Mouse (Mus musculus) left cerebral cortex, postnatal 10 days (tissue): ENCODE results near the gene Skap1. TPM values are rescaled to one million over a fixed set of nuclear protein-coding genes. Genes with fewer than 3 reads are reported as not detected.
"Not testable (repeated sequence)": the region's sequence is repeated elsewhere in the genome, so short reads cannot be mapped to it uniquely, and the experiment has no call there.

Source experiments
- DNase-seq, 2 experiments: peaks; one replicate each; pipeline ENCODE4 v3.0.0; 2021 to 2022; ENCODE audit warnings: low spot score in 2 of 2, mixed read lengths in 1 of 2; ENCODE audit errors: extremely low spot score in 1 of 2
- intact Hi-C: fragments of 180-260 bp; cut with DNase I; formaldehyde crosslinking; loops from one replicate; pipeline ENCODE4 v1.15.1; 2025
- total RNA-seq, 2 experiments: library from RNA; stranded (reverse); gene quantifications; 2 replicates each; pipeline ENCODE4 v1.2.3; 2021

The Skap1 gene
- total RNA-seq, 2 experiments from 2014 or later: 1.3 to 1.6 TPM

DNA sequence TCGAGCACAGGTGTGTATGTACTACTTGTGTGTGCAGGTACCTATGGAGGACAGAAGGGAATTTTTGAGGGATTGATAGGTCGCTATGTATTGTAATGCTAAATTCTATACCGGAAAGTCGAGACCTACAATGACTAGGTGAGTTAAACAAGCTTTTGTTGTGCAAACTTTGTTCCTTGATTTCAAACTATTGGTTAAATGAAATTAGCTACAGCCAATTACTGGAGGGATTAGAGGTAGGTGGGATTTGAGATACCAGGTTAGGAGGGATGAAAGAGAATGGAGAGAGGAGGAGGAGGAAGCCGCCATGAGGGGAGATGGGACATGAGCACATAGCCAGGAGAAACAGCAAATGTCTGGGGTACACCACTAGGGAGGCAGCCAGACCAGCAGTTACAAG lies 315.9 kb downstream of the Skap1 start:
- no peak for DNase-seq
- intact Hi-C loops: no loop called here

DNA sequence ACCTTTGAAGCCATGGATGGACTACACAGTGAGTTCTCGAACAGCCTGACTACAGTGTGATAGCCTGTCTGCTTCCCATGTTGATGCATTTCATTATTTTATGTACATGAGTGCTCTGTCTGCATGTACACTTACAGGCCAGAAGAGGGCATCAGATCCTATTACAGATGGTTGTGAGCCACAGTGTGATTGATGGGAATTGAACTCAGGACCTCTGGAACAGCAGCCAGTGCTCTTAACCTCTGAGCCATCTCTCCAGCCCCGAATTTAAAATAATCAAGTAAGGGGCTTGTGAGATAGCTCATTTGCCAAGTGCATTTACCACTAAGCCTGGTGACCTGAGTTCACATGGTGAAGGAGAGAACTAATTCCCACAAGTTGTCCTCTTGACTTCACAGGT lies 317.0 kb downstream of the Skap1 start:
- DNase-seq: no peak
- intact Hi-C loops: no loop called here

DNA sequence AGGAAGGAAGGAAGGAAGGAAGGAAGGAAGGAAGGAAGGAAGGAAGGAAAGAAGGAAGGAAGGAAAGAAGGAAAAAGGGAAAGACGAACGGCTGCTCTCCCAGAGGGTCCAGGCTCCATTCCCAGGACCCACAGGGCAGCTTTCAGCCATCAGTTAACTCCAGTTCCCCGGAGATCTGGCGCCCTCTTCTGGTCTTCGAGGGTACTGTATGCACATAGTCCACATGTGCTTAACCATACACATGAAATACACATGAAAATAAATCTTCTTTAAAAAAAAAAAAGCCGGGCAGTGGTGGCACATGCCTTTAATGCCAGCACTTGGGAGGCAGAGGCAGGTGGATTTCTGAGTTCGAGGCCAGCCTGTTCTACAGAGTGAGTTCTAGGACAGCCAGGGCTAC lies 320.5 kb downstream of the Skap1 start:
- DNase-seq: peak in 1 of 2 experiments; percentile 74
- intact Hi-C loops: not testable (repeated sequence)

DNA sequence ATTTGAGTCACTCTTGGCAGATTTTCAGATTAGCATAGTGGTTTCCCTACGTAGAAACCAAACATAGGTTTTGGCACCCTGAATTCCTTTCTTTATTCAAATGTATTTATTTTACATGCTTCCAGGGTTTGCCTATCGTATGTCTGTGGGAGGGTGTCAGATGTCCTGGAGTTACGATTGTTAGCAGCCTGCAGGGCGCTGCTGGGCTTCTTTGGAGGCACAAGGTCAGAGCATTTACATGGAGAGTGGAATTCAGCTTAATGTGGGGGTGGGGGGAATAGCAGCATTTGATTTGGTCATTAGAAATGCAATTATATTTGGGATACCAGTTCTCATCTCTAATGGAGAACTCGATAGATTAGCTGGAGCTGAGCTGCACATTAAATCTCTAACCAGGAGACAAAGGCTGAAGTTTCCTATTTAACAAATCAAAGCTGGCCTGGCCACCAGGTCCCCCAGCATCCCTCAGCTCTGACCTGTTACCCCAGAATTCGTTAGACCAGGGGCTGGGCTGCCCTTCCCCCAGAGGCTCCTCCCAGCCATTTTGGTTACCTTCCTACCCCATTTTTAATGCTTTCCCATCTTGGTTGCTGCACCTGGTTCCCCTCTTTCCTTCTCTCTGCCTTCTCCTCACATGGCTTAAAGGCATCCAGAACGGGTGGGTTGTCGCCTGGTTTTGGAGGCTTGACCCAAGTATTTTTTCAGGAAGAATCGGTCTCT lies 322.5 kb downstream of the Skap1 start:
- intact Hi-C loops: no loop called here
- no peak for DNase-seq

DNA sequence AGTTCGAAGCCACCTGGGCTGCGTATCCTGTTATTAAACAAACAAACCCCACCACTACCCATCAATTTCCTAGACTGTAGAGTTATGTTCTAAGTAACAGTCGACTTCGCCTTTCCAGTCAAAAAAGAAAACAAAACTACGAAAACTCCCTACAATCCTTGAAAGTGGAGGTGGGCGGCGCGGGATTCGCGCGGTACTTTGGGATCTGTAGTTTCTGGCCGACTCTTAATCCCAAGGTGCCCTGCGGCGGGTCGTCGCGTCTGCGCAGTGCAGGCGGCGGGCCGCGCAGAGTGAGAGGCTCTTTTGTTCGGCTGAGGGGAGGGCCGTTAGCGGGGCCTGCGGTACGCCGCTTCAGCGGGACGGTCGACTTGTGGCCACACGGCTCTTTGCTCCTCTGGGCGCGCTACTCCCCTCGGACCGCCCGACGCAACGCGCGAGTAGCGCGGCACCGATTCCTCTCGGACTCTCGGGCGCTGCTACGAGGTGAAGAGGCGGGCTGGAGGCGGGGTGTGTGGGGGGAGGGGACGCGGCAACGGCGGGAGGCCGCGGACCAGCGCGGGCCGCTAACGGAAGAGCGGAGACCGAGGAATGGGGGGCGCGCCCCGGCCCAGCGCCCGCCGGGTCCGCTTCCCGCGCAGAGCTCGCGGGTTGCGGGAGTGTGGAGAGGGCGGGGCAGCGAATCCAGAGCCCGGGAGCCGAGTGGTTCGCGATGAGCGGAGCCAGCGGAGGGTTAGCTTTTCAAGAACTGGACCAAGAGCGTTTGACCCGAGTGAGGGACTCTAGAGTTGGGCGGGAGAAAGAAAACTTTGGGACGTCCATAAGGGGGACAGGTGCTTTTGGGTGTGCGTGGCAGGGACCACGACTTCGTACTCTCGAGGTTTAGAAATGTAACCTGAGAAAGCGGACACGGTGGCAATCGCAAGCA lies 324.7 kb downstream of the Skap1 start, which contains the start of gene Cbx1:
Gene Cbx1, plus strand, starts transcription at position 257 of the 925 bp plus-strand sequence.
- intact Hi-C loops: no loop called here

DNA sequence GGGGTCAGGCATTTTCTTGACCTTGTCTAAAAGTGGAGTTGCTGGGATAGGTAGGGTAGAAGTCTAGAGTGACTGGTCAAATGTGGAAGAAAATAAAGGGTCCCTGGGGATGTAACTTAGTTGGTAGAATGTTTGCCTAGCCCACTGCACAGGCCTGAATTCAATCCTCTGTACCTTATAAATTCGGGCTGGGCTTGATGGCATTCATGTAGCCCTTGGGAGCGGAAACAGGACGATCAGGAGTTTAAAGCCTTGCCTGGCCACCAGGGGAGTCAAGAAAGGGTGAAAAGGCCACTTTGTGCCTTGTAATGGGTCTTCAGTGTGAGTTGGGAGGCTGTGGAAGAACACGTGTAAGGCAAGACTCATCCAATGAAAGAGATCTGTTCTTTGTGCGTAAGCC lies 325.6 kb downstream of the Skap1 start:
- intact Hi-C loops: no loop called here
- no peak for DNase-seq

More for the DNA sequence above, 324.7 kb downstream of the Skap1 start, which contains the start of gene Cbx1:
- peak; percentile 89 to 94 for DNase-seq

DNA sequence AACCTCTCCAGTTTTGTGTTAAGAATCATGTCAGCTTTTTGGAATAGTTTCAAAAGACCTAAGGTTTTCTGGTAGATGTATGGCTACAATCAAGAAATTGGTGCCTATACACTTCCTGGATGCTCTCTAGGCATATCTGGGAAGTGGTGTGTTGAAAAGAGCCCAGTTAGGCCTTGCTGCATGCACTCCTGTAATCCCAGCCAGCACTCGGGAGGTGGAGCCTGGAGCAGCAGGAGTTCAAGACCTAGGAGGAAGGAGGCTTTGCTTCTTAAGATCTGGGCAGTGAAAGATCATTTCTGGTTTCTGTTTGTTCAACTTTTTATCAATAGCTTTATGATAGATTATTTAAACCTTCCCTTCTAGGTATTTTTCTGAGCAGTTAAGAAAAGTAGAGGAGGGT lies 326.3 kb downstream of the Skap1 start:
- intact Hi-C loops: no loop called here
- no peak for DNase-seq

DNA sequence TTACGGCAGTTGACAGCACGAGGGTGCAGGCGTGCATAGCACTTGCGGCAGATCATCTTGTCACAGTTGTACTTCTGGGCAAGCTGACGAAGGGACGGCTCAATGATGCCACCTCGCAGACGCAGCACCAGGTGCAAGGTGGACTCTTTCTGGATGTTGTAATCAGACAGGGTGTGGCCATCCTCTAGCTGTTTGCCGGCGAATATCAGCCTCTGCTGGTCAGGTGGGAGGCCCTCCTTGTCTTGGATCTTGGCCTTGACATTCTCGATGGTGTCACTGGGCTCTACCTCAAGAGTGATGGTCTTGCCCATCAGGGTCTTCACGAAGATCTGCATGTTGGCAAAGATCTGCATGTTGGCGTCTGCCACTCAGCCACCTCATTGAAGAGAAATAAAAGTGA lies 331.1 kb downstream of the Skap1 start:
- DNase-seq: no peak
- intact Hi-C loops: no loop called here

DNA sequence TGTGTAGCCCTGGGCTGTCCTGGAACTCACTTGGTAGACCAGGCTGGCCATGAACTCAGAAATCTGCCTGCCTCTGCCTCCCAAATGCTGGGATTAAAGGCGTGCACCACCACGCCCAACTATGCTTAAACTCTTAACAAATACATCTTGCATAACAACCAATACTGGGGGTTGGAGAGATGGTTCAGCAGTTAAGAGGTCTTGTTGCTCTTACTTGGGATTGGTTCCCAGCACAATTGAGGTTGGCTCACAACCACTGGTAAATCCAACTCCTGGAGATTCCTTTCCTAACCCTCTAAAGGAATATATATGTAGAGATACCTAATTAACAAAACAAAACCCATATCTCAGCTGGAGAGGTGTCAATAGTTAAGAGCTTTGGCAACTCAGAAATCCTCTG lies 331.7 kb downstream of the Skap1 start:
- DNase-seq: no peak
- intact Hi-C loops: no loop called here

DNA sequence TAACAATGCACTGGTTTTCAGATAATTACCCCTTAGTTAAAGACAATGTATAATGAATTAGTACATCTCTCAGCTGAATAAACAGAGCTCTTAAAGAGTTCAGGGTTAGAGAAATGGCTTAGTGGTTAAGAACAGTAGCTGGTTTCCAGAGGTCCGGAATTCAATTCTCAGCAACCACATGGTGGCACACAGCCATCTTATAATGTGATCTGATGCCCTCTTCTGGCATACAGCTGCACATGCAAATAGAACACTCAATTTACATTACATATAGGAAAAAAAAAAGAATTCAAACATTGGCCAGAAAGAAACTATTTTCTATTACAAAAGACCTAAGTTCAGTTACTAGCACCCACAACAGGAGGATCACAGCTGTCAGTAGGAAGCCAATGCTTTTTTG lies 332.2 kb downstream of the Skap1 start:
- no peak for DNase-seq
- intact Hi-C loops: no loop called here

DNA sequence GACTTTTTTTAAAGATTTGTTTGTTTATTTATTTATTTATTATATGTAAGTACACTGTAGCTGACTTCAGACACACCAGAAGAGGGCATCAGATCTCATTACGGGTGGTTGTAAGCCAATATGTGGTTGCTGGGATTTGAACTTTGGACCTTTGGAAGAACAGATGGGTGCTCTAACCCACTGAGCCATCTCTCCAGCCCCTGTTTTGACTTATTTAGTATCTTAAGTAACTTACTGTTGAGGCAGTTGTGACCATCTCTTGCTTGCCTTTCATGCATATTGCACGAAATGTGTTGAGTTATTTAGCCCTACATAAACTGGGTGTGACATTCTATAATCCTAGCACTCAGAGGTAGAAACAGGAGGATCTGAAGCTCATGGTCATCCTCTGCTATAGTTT lies 335.1 kb downstream of the Skap1 start:
- intact Hi-C loops: no loop called here
- DNase-seq: no peak

DNA sequence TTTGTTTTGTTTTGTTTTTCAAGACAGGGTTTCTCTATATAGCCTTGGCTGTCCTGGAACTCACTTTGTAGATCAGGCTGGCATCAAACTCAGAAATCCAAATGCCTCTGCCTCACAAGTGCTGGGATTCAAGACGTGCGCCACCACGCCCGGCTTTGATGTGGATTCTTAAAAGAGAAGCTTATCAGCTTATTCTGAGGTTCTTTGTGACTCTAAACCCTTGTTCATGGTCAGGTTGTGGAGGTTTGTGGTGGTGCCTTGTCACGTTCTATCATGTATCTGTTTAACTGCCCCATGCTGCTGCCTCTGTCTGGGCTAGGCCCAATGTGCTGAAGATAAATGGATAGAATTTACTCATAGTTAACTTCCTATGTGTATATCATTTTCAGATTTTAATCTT lies 341.2 kb downstream of the Skap1 start:
- intact Hi-C loops: no loop called here

DNA sequence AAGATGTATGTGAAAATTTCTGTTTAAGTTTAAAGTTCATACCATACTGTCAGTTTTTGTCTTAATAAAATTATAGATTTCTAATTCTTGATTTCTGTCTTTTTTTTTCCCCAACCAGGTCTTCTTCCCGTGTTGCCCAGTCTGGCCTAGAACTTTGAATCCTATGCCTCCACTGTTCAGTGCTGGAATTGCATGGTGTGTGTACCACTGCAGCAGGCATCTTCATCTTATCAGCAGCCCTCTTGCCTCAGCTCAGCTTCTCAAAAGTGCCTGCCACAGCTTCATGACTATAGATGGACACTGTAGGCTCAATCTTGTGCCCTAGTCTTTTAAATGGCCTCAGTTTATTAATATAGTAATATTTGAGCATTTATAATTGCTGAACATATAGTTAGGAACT lies 343.7 kb downstream of the Skap1 start:
- intact Hi-C loops: no loop called here
- DNase-seq: no peak

More for the DNA sequence above, 341.2 kb downstream of the Skap1 start:
- no peak for DNase-seq

Other genes with a start within 250 kb of the Skap1 start
- not detected for gene Hoxb9, start 193.1 kb upstream of the Skap1 start, total RNA-seq
- not detected for gene Hoxb8, start 182.7 kb upstream of the Skap1 start, total RNA-seq
- not detected for gene Hoxb7, start 178.0 kb upstream of the Skap1 start, total RNA-seq
- gene Hoxb6, start 172.1 kb upstream of the Skap1 start, total RNA-seq: not detected
- gene Hoxb5, start 161.3 kb upstream of the Skap1 start, total RNA-seq: not detected
- gene Hoxb4, start 146.3 kb upstream of the Skap1 start, total RNA-seq: not detected
- not detected for gene Hoxb3, start 141.3 kb upstream of the Skap1 start, total RNA-seq
- not detected for gene Hoxb2, start 114.1 kb upstream of the Skap1 start, total RNA-seq
- not detected for gene Hoxb1, start 98.8 kb upstream of the Skap1 start, total RNA-seq